8 mouse cellular contexts compared by ENCODE assay signal in genomic region chr8:108714143-108714635, GRCm38 (mm10).
DNase-seq lines count a peak whose midpoint lies in the region; ATAC-seq and TF ChIP-seq lines count a peak whose summit lies in the region.

No protein-coding gene starts in this region.

- peak overlapping the region; percentile 76 for H3K4me3 ChIP-seq in kidney, embryonic 16.5 days (ENCODE audit: low read length)
- peak overlapping the region; percentile 48 for H3K4me3 ChIP-seq in bone marrow, adult 2 months (replicated peaks; ENCODE audit: control insufficient read depth, low read depth, low read length)
- H3K4me3 ChIP-seq in heart, embryonic 16.5 days (ENCODE audit: low read length), result peak overlapping the region; percentile 84

- no peaks in the 10 kb centered on the region for H3K9me3 ChIP-seq in kidney, embryonic 16.5 days (ENCODE audit: low read length)
- no peaks in the 10 kb centered on the region for H3K9me3 ChIP-seq in heart, embryonic 16.5 days (replicated peaks; ENCODE audit: control insufficient read depth, low read length)

- no peak for TF ChIP-seq CTCF in bone marrow, adult 2 months (IDR thresholded peaks at IDR 0.05; ENCODE audit: control insufficient read depth, insufficient read depth, low read length)

- 1% methylated on average over 21 of the region's 21 CpGs for WGBS in kidney, embryonic 16.5 days
- 3% methylated on average over 21 of the region's 21 CpGs for WGBS in bone marrow, adult 2 months
- 3% methylated on average over 21 of the region's 21 CpGs for WGBS in heart, embryonic 16.5 days

- H3K36me3 ChIP-seq in kidney, embryonic 16.5 days (ENCODE audit: insufficient read depth, low read length), result no peaks in the 10 kb centered on the region
- no peaks in the 10 kb centered on the region for H3K36me3 ChIP-seq in heart, embryonic 16.5 days (ENCODE audit: control insufficient read depth, insufficient read depth)

- peak overlapping the region; percentile 87 for H3K9ac ChIP-seq in kidney, embryonic 16.5 days (replicated peaks; ENCODE audit: low read length)
- peak overlapping the region; percentile 92 for H3K9ac ChIP-seq in heart, embryonic 16.5 days (ENCODE audit: low read length)

- no peak for DNase-seq in kidney, adult 8-10 months
- DNase-seq in lung, postnatal 10 days, result peak; percentile 57
- DNase-seq in cerebellum, adult 11-12 months, result no peak
- no peak for DNase-seq in layer of hippocampus, adult 8-10 months (ENCODE audit: low spot score in 2 of 2)
- no peak for DNase-seq in spleen, adult 12 weeks (ENCODE audit: low spot score)

- peaks cover 85% of the 10 kb centered on the region for H3K4me1 ChIP-seq in kidney, embryonic 16.5 days (ENCODE audit: insufficient read depth, low read length)
- H3K4me1 ChIP-seq in bone marrow, adult 2 months (ENCODE audit: control insufficient read depth, insufficient read depth, low read length), result peaks cover 2% of the 10 kb centered on the region
- peaks cover 57% of the 10 kb centered on the region for H3K4me1 ChIP-seq in heart, embryonic 16.5 days (ENCODE audit: control insufficient read depth, insufficient read depth, low read length)

- H3K4me2 ChIP-seq in kidney, embryonic 16.5 days (replicated peaks; ENCODE audit: low read depth, low read length), result peak overlapping the region; percentile 90
- peak overlapping the region; percentile 92 for H3K4me2 ChIP-seq in heart, embryonic 16.5 days (ENCODE audit: low read depth, low read length)

- H3K27me3 ChIP-seq in kidney, embryonic 16.5 days (ENCODE audit: insufficient read depth, low read length), result no peaks in the 10 kb centered on the region
- no peaks in the 10 kb centered on the region for H3K27me3 ChIP-seq in heart, embryonic 16.5 days (ENCODE audit: control insufficient read depth, insufficient read depth, low read length)

- ATAC-seq in kidney, embryonic 16.5 days (ENCODE audit: low FRiP score, low TSS enrichment), result peak; percentile 33
- peak; percentile 3 for ATAC-seq in heart, embryonic 16.5 days (replicated peaks; ENCODE audit: extremely low read depth, insufficient read depth, low FRiP score)

- TF ChIP-seq POLR2A in bone marrow, adult 2 months (IDR thresholded peaks at IDR 0.05; ENCODE audit: borderline replicate concordance, control insufficient read depth, low read depth, low read length), result no peak

- H3K27ac ChIP-seq in kidney, embryonic 16.5 days (ENCODE audit: low read length), result peak overlapping the region; percentile 89
- H3K27ac ChIP-seq in bone marrow, adult 2 months (ENCODE audit: control insufficient read depth, insufficient read depth, low read depth, low read length, poor library complexity), result peak overlapping the region; percentile 90
- peak overlapping the region; percentile 88 for H3K27ac ChIP-seq in heart, embryonic 16.5 days (ENCODE audit: low read length)
